Mouse (Mus musculus) erythroblast, embryonic 14.5 days (primary cell): ENCODE measurements around the gene Mrps12.

Experiments
- GATA1 ChIP-seq: IDR thresholded peaks from 2 replicates; pipeline ENCODE4 v1.6.1; 2012; ENCODE audit warnings: low read length, inconsistent platforms, mixed read lengths
- TAL1 ChIP-seq: IDR thresholded peaks from 3 replicates; pipeline ENCODE4 v1.6.1; 2012; ENCODE audit warnings: low read length, inconsistent platforms, mixed read lengths

DNA sequence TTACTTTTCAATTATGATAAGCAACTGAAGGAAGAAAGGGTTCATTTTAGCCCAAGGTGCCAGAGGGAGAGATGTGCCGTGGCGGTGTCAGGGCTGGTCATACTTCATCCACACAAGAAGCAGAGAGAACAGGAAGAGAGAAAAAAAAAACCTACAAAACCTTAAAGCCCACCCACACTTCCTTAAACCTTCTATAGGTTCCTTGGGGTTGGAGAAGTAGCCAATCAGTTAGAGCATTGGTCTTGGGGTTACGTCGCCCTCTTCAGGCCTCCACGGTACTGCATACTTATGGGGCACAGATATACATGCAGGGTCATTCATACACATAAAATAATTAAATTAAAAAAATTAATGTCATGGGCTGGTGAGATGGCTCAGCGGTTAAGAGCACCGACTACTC lies 19.5 kb downstream of the Mrps12 start:
- TF ChIP-seq GATA1 (no peak), TAL1 (no peak)
